8 mouse cellular contexts compared by ENCODE assay signal in the genomic region with DNA sequence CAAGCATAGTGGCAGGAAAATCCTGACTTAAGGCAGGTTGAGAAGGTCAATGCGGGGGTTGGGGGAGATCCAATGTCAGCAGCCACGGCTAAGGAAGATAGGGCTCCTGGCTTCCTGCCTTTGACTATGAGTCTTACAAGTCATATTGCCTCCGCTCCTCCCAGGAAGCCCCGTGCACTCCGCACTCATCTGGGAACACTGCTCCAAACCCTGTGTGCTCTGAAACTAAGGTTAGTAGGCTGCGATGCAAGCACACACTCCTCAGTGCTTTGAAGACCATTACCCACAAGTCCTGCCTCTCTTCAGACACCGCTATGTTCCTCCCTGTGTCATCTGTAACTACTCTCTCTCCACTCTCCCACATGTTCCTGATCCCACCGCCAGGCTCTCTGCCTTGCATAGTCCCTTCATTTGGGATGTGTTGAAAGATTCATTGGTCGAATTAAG.
DNase-seq lines count a peak whose midpoint lies in the region; ATAC-seq and TF ChIP-seq lines count a peak whose summit lies in the region.

No protein-coding gene starts in this region.

- peak; percentile 34 for TF ChIP-seq CTCF in heart, adult 2 months (IDR thresholded peaks at IDR 0.05)

- H3K4me2 ChIP-seq in hindbrain, embryonic 11.5 days (replicated peaks; ENCODE audit: low read depth, low read length) = no peak overlapping the region

- no peak overlapping the region for H3K27ac ChIP-seq in hindbrain, embryonic 10.5 days
- no peak overlapping the region for H3K27ac ChIP-seq in hindbrain, embryonic 11.5 days (ENCODE audit: low read depth, low read length)
- H3K27ac ChIP-seq in heart, adult 2 months = peak overlapping the region; percentile 95

- H3K36me3 ChIP-seq in hindbrain, embryonic 10.5 days = peaks cover 43% of the 10 kb centered on the region
- no peaks in the 10 kb centered on the region for H3K36me3 ChIP-seq in hindbrain, embryonic 11.5 days (ENCODE audit: control insufficient read depth, insufficient read depth, low read length)
- H3K36me3 ChIP-seq in heart, adult 2 months (ENCODE audit: control insufficient read depth, insufficient read depth, low read length) = peaks cover 43% of the 10 kb centered on the region

- intact Hi-C loops in heart, adult 2 months (cut with DNase I) = loop anchor here (2.0 to 5.0 kb wide), 2 partner anchors 16 to 45 kb away; no protein-coding TSS in a partner anchor

- no peak for DNase-seq in hindbrain, embryonic 10.5 days (ENCODE audit: low spot score)
- DNase-seq in hindbrain, embryonic 11.5 days (ENCODE audit: low spot score) = no peak
- peak; percentile 68 for DNase-seq in heart, adult 2 months
- DNase-seq in kidney, adult 9 months = peak; percentile 75
- DNase-seq in lung, postnatal 14 days = peak; percentile 43
- no peak for DNase-seq in layer of hippocampus, adult 9-10 months (ENCODE audit: low spot score)
- DNase-seq in cerebellum, adult 9-11 months = no peak
- no peak for DNase-seq in spleen, postnatal 10 days (ENCODE audit: low spot score in 2 of 2)

- H3K27me3 ChIP-seq in hindbrain, embryonic 10.5 days (ENCODE audit: insufficient read depth, poor library complexity, severe bottlenecking) = peaks cover 22% of the 10 kb centered on the region
- no peaks in the 10 kb centered on the region; the same call in 1 of the 2 replicates for H3K27me3 ChIP-seq in hindbrain, embryonic 11.5 days (ENCODE audit: control insufficient read depth, insufficient read depth, low read length)
- no peaks in the 10 kb centered on the region for H3K27me3 ChIP-seq in heart, adult 2 months (ENCODE audit: control insufficient read depth, insufficient read depth, low read length)

- no peak for ATAC-seq in hindbrain, embryonic 11.5 days (ENCODE audit: low FRiP score)

- peaks cover 3% of the 10 kb centered on the region for H3K79me2 ChIP-seq in heart, adult 2 months (replicated peaks; ENCODE audit: control insufficient read depth, insufficient read depth, low read length)

- TF ChIP-seq EP300 in heart, adult 2 months (IDR thresholded peaks at IDR 0.05; ENCODE audit: insufficient read depth, low read depth, low read length) = peak; percentile 73

- 81% methylated on average over 9 of the region's 9 CpGs for WGBS in hindbrain, embryonic 10.5 days
- WGBS in hindbrain, embryonic 11.5 days = 73% methylated on average over 9 of the region's 9 CpGs
- 10% methylated on average over 9 of the region's 9 CpGs for WGBS in heart, adult 2 months

- no peak overlapping the region for H3K9ac ChIP-seq in hindbrain, embryonic 11.5 days (ENCODE audit: low read depth, low read length)
- H3K9ac ChIP-seq in heart, adult 2 months (ENCODE audit: low read depth, low read length) = peak overlapping the region; percentile 83

- peaks cover 10% of the 10 kb centered on the region for H3K9me3 ChIP-seq in hindbrain, embryonic 10.5 days
- H3K9me3 ChIP-seq in hindbrain, embryonic 11.5 days (ENCODE audit: control insufficient read depth, low read length) = no peaks in the 10 kb centered on the region

- TF ChIP-seq POLR2A in heart, adult 2 months (IDR thresholded peaks at IDR 0.05; ENCODE audit: insufficient read depth, low read depth, low read length) = peak; percentile 66; the same call in 1 of the 2 replicates

- H3K4me3 ChIP-seq in hindbrain, embryonic 10.5 days = peak overlapping the region; percentile 68
- no peak overlapping the region for H3K4me3 ChIP-seq in hindbrain, embryonic 11.5 days (ENCODE audit: low read depth, low read length)
- H3K4me3 ChIP-seq in heart, adult 2 months = peak overlapping the region; percentile 88

- peaks cover 43% of the 10 kb centered on the region for H3K4me1 ChIP-seq in hindbrain, embryonic 10.5 days (replicated peaks)
- peaks cover 6% of the 10 kb centered on the region for H3K4me1 ChIP-seq in hindbrain, embryonic 11.5 days (replicated peaks; ENCODE audit: control insufficient read depth, insufficient read depth, low read length)
- H3K4me1 ChIP-seq in heart, adult 2 months (ENCODE audit: control insufficient read depth, insufficient read depth, low read length) = peaks cover 17% of the 10 kb centered on the region

Comparison
In these comparisons a context has a peak if more than half of its experiments do, and no peak if none do; other contexts are left out.
1. DNase-seq: peak in heart, adult 2 months (2 of 2), kidney, adult 9 months (single experiment) and lung, postnatal 14 days (single experiment); none in hindbrain, embryonic 10.5 days (single experiment), hindbrain, embryonic 11.5 days (single experiment), layer of hippocampus, adult 9-10 months (single experiment), cerebellum, adult 9-11 months (single experiment) and spleen, postnatal 10 days (0 of 2).